ENCODE assay signal across 10 mouse cellular contexts in genomic region chr7:44427666-44428065, GRCm38 (mm10). TPM values are rescaled to one million over a fixed set of nuclear protein-coding genes. Genes with fewer than 3 reads are reported as not detected.
DNase-seq lines count a peak whose midpoint lies in the region; ATAC-seq and TF ChIP-seq lines count a peak whose summit lies in the region.
"Had no signal": no experiment of that assay in that cellular context is flagged by ENCODE, and none has a peak within 500 bp of the region (broad histone marks: within the 10 kb centered on the region; RNA-seq: fewer than 3 reads in every experiment).

No protein-coding gene starts in this region.

- no peaks in the 10 kb centered on the region for H3K36me3 ChIP-seq in lung, embryonic 14.5 days (ENCODE audit: insufficient read depth)
- no peaks in the 10 kb centered on the region for H3K36me3 ChIP-seq in forebrain, embryonic 11.5 days (ENCODE audit: control insufficient read depth, insufficient read depth, low read length)
- H3K36me3 ChIP-seq in intestine, embryonic 15.5 days = no peaks in the 10 kb centered on the region
- H3K36me3 ChIP-seq in neural tube, embryonic 15.5 days = no peaks in the 10 kb centered on the region
- no peaks in the 10 kb centered on the region for H3K36me3 ChIP-seq in lung, postnatal 0 days (ENCODE audit: insufficient read depth, low read length)

- H3K27me3 ChIP-seq in lung, embryonic 14.5 days (ENCODE audit: insufficient read depth, low read length) = peaks cover 51% of the 10 kb centered on the region
- H3K27me3 ChIP-seq in forebrain, embryonic 11.5 days (ENCODE audit: control insufficient read depth, insufficient read depth, low read length) = no peaks in the 10 kb centered on the region; the same call in 1 of the 2 replicates
- peaks cover 59% of the 10 kb centered on the region for H3K27me3 ChIP-seq in intestine, embryonic 15.5 days (replicated peaks)
- H3K27me3 ChIP-seq in neural tube, embryonic 15.5 days (replicated peaks) = no peaks in the 10 kb centered on the region
- H3K27me3 ChIP-seq in lung, postnatal 0 days (replicated peaks; ENCODE audit: insufficient read depth, low read length) = peaks cover 25% of the 10 kb centered on the region

- no peak overlapping the region for H3K27ac ChIP-seq in lung, embryonic 14.5 days (ENCODE audit: low read depth)
- H3K27ac ChIP-seq in forebrain, embryonic 11.5 days (ENCODE audit: low read depth, low read length) = peak overlapping the region; percentile 76
- no peak overlapping the region for H3K27ac ChIP-seq in intestine, embryonic 15.5 days
- H3K27ac ChIP-seq in neural tube, embryonic 15.5 days (replicated peaks) = peak overlapping the region; percentile 99
- H3K27ac ChIP-seq in lung, postnatal 0 days (ENCODE audit: low read length) = no peak overlapping the region

- H3K9me3 ChIP-seq in lung, embryonic 14.5 days (ENCODE audit: low read depth, low read length) = no peaks in the 10 kb centered on the region
- no peaks in the 10 kb centered on the region for H3K9me3 ChIP-seq in forebrain, embryonic 11.5 days (ENCODE audit: control insufficient read depth, low read length)
- no peaks in the 10 kb centered on the region for H3K9me3 ChIP-seq in intestine, embryonic 15.5 days
- no peaks in the 10 kb centered on the region for H3K9me3 ChIP-seq in neural tube, embryonic 15.5 days (replicated peaks)
- H3K9me3 ChIP-seq in lung, postnatal 0 days (ENCODE audit: low read length) = no peaks in the 10 kb centered on the region

- no peak for TF ChIP-seq EP300 in lung, postnatal 0 days (IDR thresholded peaks at IDR 0.05)

- ATAC-seq in lung, embryonic 14.5 days (ENCODE audit: insufficient read depth) = no peak
- peak; percentile 0; the same call in 1 of the 2 replicates for ATAC-seq in forebrain, embryonic 11.5 days (replicated peaks; ENCODE audit: low FRiP score)
- no peak for ATAC-seq in intestine, embryonic 15.5 days
- no peak for ATAC-seq in neural tube, embryonic 15.5 days (ENCODE audit: low FRiP score)
- no peak for ATAC-seq in erythroid progenitor cell, adult 5-6 weeks (replicated peaks; ENCODE audit: low FRiP score, poor library complexity, severe bottlenecking)
- ATAC-seq in lung, postnatal 0 days = no peak

- TF ChIP-seq CTCF in lung, embryonic 14.5 days (IDR thresholded peaks at IDR 0.05; ENCODE audit: low read depth) = no peak
- TF ChIP-seq CTCF in lung, postnatal 0 days (IDR thresholded peaks at IDR 0.05) = no peak

- WGBS in lung, embryonic 14.5 days = 7% methylated on average over 8 of the region's 8 CpGs
- 17% methylated on average over 8 of the region's 8 CpGs for WGBS in forebrain, embryonic 11.5 days
- WGBS in intestine, embryonic 15.5 days = 10% methylated on average over 8 of the region's 8 CpGs
- 16% methylated on average over 8 of the region's 8 CpGs for WGBS in neural tube, embryonic 15.5 days
- whole genome bisulfite sequencing in lung, postnatal 0 days = 14% methylated on average over 8 of the region's 8 CpGs

- peak overlapping the region; percentile 45; the same call in 1 of the 2 replicates for H3K4me3 ChIP-seq in lung, embryonic 14.5 days (ENCODE audit: low read depth, low read length)
- H3K4me3 ChIP-seq in forebrain, embryonic 11.5 days (ENCODE audit: low read depth, low read length) = peak overlapping the region; percentile 82; the same call in 1 of the 2 replicates
- H3K4me3 ChIP-seq in intestine, embryonic 15.5 days (replicated peaks) = no peak overlapping the region
- peak overlapping the region; percentile 81 for H3K4me3 ChIP-seq in neural tube, embryonic 15.5 days (replicated peaks)
- no peak overlapping the region for H3K4me3 ChIP-seq in lung, postnatal 0 days (ENCODE audit: low read depth, low read length)
- H3K4me3 ChIP-seq: erythroblast, embryonic 14.5 days had no signal

- no peak for DNase-seq in lung, embryonic 14.5 days
- DNase-seq in lung, postnatal 36 days = no peak
- no peak for DNase-seq in forebrain, embryonic 11.5 days (ENCODE audit: low spot score)
- DNase-seq in lung, postnatal 0 days (ENCODE audit: low spot score) = no peak
- DNase-seq: layer of hippocampus, postnatal 36 days; lung, postnatal 10 days had no signal

- no peak overlapping the region for H3K9ac ChIP-seq in lung, embryonic 14.5 days
- peak overlapping the region; percentile 61 for H3K9ac ChIP-seq in forebrain, embryonic 11.5 days (ENCODE audit: low read length)
- H3K9ac ChIP-seq in intestine, embryonic 15.5 days = no peak overlapping the region
- peak overlapping the region; percentile 37 for H3K9ac ChIP-seq in neural tube, embryonic 15.5 days (replicated peaks)
- no peak overlapping the region for H3K9ac ChIP-seq in lung, postnatal 0 days (replicated peaks; ENCODE audit: low read depth)

- peak overlapping the region; percentile 76 for H3K4me2 ChIP-seq in lung, embryonic 14.5 days
- peak overlapping the region; percentile 85 for H3K4me2 ChIP-seq in forebrain, embryonic 11.5 days (ENCODE audit: low read depth, low read length, severe bottlenecking)
- peak overlapping the region; percentile 83 for H3K4me2 ChIP-seq in intestine, embryonic 15.5 days (replicated peaks)
- H3K4me2 ChIP-seq in neural tube, embryonic 15.5 days = peak overlapping the region; percentile 92
- no peak overlapping the region for H3K4me2 ChIP-seq in lung, postnatal 0 days (replicated peaks; ENCODE audit: low read depth, low read length)

- no peaks in the 10 kb centered on the region for H3K4me1 ChIP-seq in lung, embryonic 14.5 days (ENCODE audit: insufficient read depth)
- H3K4me1 ChIP-seq in forebrain, embryonic 11.5 days (replicated peaks; ENCODE audit: control insufficient read depth, insufficient read depth, low read length) = peaks cover 21% of the 10 kb centered on the region
- 0 out of 2 replicates have a peak, but pooled peaks cover 11% of the 10 kb centered on the region for H3K4me1 ChIP-seq in intestine, embryonic 15.5 days (replicated peaks)
- peaks cover 49% of the 10 kb centered on the region for H3K4me1 ChIP-seq in neural tube, embryonic 15.5 days
- H3K4me1 ChIP-seq in lung, postnatal 0 days (ENCODE audit: insufficient read depth, low read depth, low read length) = no peaks in the 10 kb centered on the region

RNA-seq across cellular contexts. Expression of gene Lrrc4b, which starts 1.2 kb away (rescaled TPM):
- 1.5 TPM in 2 replicates for polyA plus RNA-seq in lung, embryonic 14.5 days (2014; fragmentation: Nextera tagmentation; extraction: Ambion mirVana)
- 8.2 and 9.8 TPM in 2 replicates for polyA plus RNA-seq in forebrain, embryonic 11.5 days (2014; fragmentation: Nextera tagmentation; extraction: Ambion mirVana)
- 0.82 and 0.86 TPM in 2 replicates for polyA plus RNA-seq in intestine, embryonic 15.5 days (2015; fragmentation: Nextera tagmentation; extraction: Ambion mirVana)
- polyA plus RNA-seq in neural tube, embryonic 15.5 days (2015; fragmentation: Nextera tagmentation; extraction: Ambion mirVana) = 11.0 and 14.9 TPM in 2 replicates
- not detected in 2 replicates for total RNA-seq in erythroid progenitor cell, adult 5-6 weeks (2015; ENCODE audit: low replicate concordance)
- not detected in 2 replicates for total RNA-seq in erythroid progenitor cell, adult 5-6 weeks (2017; ENCODE audit: low replicate concordance)
- 0.51 and 0.76 TPM in 2 replicates for polyA plus RNA-seq in lung, postnatal 0 days (2015; fragmentation: Nextera tagmentation; extraction: Ambion mirVana)
- polyA plus RNA-seq: erythroblast, embryonic 14.5 days had no signal

RNA-seq across cellular contexts. Expression of gene Aspdh, which starts 37.5 kb away (rescaled TPM):
- 0.28 TPM in 1 of 2 replicates, not detected in the other for polyA plus RNA-seq in lung, embryonic 14.5 days (2014; fragmentation: Nextera tagmentation; extraction: Ambion mirVana)
- polyA plus RNA-seq in forebrain, embryonic 11.5 days (2014; fragmentation: Nextera tagmentation; extraction: Ambion mirVana) = 2.6 and 2.9 TPM in 2 replicates
- polyA plus RNA-seq in intestine, embryonic 15.5 days (2015; fragmentation: Nextera tagmentation; extraction: Ambion mirVana) = 0.70 and 1.2 TPM in 2 replicates
- polyA plus RNA-seq in neural tube, embryonic 15.5 days (2015; fragmentation: Nextera tagmentation; extraction: Ambion mirVana) = 2.2 and 4.2 TPM in 2 replicates
- not detected in 2 replicates for total RNA-seq in erythroid progenitor cell, adult 5-6 weeks (2015; ENCODE audit: low replicate concordance)
- 1.4 TPM in 1 of 2 replicates, not detected in the other for total RNA-seq in erythroid progenitor cell, adult 5-6 weeks (2017; ENCODE audit: low replicate concordance)
- polyA plus RNA-seq in lung, postnatal 0 days (2015; fragmentation: Nextera tagmentation; extraction: Ambion mirVana) = not detected in 2 replicates

RNA-seq across cellular contexts. Expression of gene Josd2, which starts 40.1 kb away (rescaled TPM):
- polyA plus RNA-seq in lung, embryonic 14.5 days (2014; fragmentation: Nextera tagmentation; extraction: Ambion mirVana) = 82.7 and 87.6 TPM in 2 replicates
- 60.9 and 68.9 TPM in 2 replicates for polyA plus RNA-seq in forebrain, embryonic 11.5 days (2014; fragmentation: Nextera tagmentation; extraction: Ambion mirVana)
- polyA plus RNA-seq in intestine, embryonic 15.5 days (2015; fragmentation: Nextera tagmentation; extraction: Ambion mirVana) = 76.0 and 87.3 TPM in 2 replicates
- 45.2 and 51.0 TPM in 2 replicates for polyA plus RNA-seq in neural tube, embryonic 15.5 days (2015; fragmentation: Nextera tagmentation; extraction: Ambion mirVana)
- total RNA-seq in erythroid progenitor cell, adult 5-6 weeks (2015; ENCODE audit: low replicate concordance) = 130 and 183 TPM in 2 replicates
- total RNA-seq in erythroid progenitor cell, adult 5-6 weeks (2017; ENCODE audit: low replicate concordance) = 122 and 124 TPM in 2 replicates
- polyA plus RNA-seq in lung, postnatal 0 days (2015; fragmentation: Nextera tagmentation; extraction: Ambion mirVana) = 93.7 and 110 TPM in 2 replicates

RNA-seq across cellular contexts. Expression of gene 1700008O03Rik, which starts 42.0 kb away (rescaled TPM):
- polyA plus RNA-seq in lung, embryonic 14.5 days (2014; fragmentation: Nextera tagmentation; extraction: Ambion mirVana) = 0.71 and 1.2 TPM in 2 replicates
- polyA plus RNA-seq in forebrain, embryonic 11.5 days (2014; fragmentation: Nextera tagmentation; extraction: Ambion mirVana) = 0.89 and 0.96 TPM in 2 replicates
- 0.48 and 0.99 TPM in 2 replicates for polyA plus RNA-seq in intestine, embryonic 15.5 days (2015; fragmentation: Nextera tagmentation; extraction: Ambion mirVana)
- polyA plus RNA-seq in neural tube, embryonic 15.5 days (2015; fragmentation: Nextera tagmentation; extraction: Ambion mirVana) = 2.5 and 3.4 TPM in 2 replicates
- total RNA-seq in erythroid progenitor cell, adult 5-6 weeks (2015; ENCODE audit: low replicate concordance) = not detected in 2 replicates
- total RNA-seq in erythroid progenitor cell, adult 5-6 weeks (2017; ENCODE audit: low replicate concordance) = not detected in 2 replicates
- polyA plus RNA-seq in lung, postnatal 0 days (2015; fragmentation: Nextera tagmentation; extraction: Ambion mirVana) = 0.87 and 1.2 TPM in 2 replicates

RNA-seq across cellular contexts. Expression of gene Syt3, which starts 43.8 kb away (rescaled TPM):
- 2.0 and 2.9 TPM in 2 replicates for polyA plus RNA-seq in lung, embryonic 14.5 days (2014; fragmentation: Nextera tagmentation; extraction: Ambion mirVana)
- polyA plus RNA-seq in forebrain, embryonic 11.5 days (2014; fragmentation: Nextera tagmentation; extraction: Ambion mirVana) = 3.2 and 4.0 TPM in 2 replicates
- 0.90 and 1.9 TPM in 2 replicates for polyA plus RNA-seq in intestine, embryonic 15.5 days (2015; fragmentation: Nextera tagmentation; extraction: Ambion mirVana)
- polyA plus RNA-seq in neural tube, embryonic 15.5 days (2015; fragmentation: Nextera tagmentation; extraction: Ambion mirVana) = 67.0 and 75.4 TPM in 2 replicates
- total RNA-seq in erythroid progenitor cell, adult 5-6 weeks (2015; ENCODE audit: low replicate concordance) = not detected in 2 replicates
- not detected in 2 replicates for total RNA-seq in erythroid progenitor cell, adult 5-6 weeks (2017; ENCODE audit: low replicate concordance)
- polyA plus RNA-seq in lung, postnatal 0 days (2015; fragmentation: Nextera tagmentation; extraction: Ambion mirVana) = 0.85 and 1.4 TPM in 2 replicates
- polyA plus RNA-seq: erythroblast, embryonic 14.5 days had no signal

Comparison
In these comparisons a context has a peak if more than half of its experiments do, and no peak if none do; other contexts are left out.
1. H3K4me3 ChIP-seq: peak in lung, embryonic 14.5 days (single experiment), forebrain, embryonic 11.5 days (single experiment) and neural tube, embryonic 15.5 days (single experiment); none in intestine, embryonic 15.5 days (single experiment) and lung, postnatal 0 days (single experiment).
2. H3K27ac ChIP-seq: peak in forebrain, embryonic 11.5 days (single experiment) and neural tube, embryonic 15.5 days (single experiment); none in lung, embryonic 14.5 days (single experiment), intestine, embryonic 15.5 days (single experiment) and lung, postnatal 0 days (single experiment).
3. H3K9ac ChIP-seq: peak in forebrain, embryonic 11.5 days (single experiment) and neural tube, embryonic 15.5 days (single experiment); none in lung, embryonic 14.5 days (single experiment), intestine, embryonic 15.5 days (single experiment) and lung, postnatal 0 days (single experiment).